Mouse (Mus musculus) spleen, adult 2 months (tissue): Measurements from ENCODE around the gene Col13a1.

Experiments used
- CTCF ChIP-seq: fragments of 200-500 bp; IDR thresholded peaks from 2 replicates; pipeline ENCODE4 v1.5.1; 2011; ENCODE audit warnings: mild to moderate bottlenecking, inconsistent platforms; ENCODE audit not compliant: insufficient read depth, insufficient read length, insufficient replicate concordance; ENCODE audit errors: extremely low read depth
- POLR2A ChIP-seq: fragments of 200-500 bp; IDR thresholded peaks from 2 replicates; pipeline ENCODE4 v1.6.1; 2011; ENCODE audit warnings: low read depth, low read length, inconsistent platforms

DNA sequence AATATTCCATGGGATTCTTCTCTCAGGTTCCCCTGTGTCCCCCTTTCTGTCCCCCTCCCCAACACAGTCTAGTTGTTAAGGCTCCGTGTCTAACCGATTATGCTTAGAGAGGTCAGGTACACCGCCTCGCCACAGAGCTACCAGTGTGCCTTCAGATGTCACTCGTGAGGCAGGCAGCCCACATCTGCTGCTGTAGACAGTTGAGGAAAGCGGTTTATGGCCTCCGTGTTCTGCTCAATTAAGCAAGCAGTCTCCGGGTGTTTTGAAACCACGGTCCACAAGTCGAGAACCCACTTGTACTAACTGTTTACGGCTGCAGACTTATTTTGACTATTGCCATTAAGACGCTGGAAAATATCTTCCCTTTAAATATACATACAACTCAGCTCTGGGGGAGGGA is 48.8 kb upstream of the Col13a1 start:
- no peak for TF ChIP-seq POLR2A
- TF ChIP-seq CTCF = no peak
